Mouse (Mus musculus): ENCODE measurements at regions not wholly inside any gene's neighbourhood (a gene's known extent, or its start where the extent isn't known, plus 50 kb on each side); places are given as distances from the start of the nearest gene placed in this dataset.

- WGBS = 67% methylated on average over 5 of the region's 5 CpGs
- no peak overlapping the region for H3K4me2 ChIP-seq
- H3K9me3 ChIP-seq (replicated peaks) = no peaks in the 10 kb centered on the region
- H3K27me3 ChIP-seq = peaks cover 9% of the 10 kb centered on the region; the same call in 1 of the 2 replicates
- peaks cover 7% of the 10 kb centered on the region for H3K4me1 ChIP-seq (replicated peaks)
- no peak for ATAC-seq (replicated peaks; ENCODE audit: insufficient number of reproducible peaks, insufficient read depth, low FRiP score, low read depth)
- no peak overlapping the region for H3K9ac ChIP-seq
- no peak overlapping the region for H3K4me3 ChIP-seq
- no peaks in the 10 kb centered on the region for H3K36me3 ChIP-seq
- H3K27ac ChIP-seq = no peak overlapping the region
Measured at GRCm38 (mm10) chr1:42489563-42489962, 206.0 kb upstream of the Pou3f3 start.

- 35% methylated on average over 11 of the region's 11 CpGs for WGBS
- ATAC-seq (replicated peaks; ENCODE audit: insufficient number of reproducible peaks, insufficient read depth, low FRiP score, low read depth) = no peak
- H3K9ac ChIP-seq = peak overlapping the region; percentile 61
- peak overlapping the region; percentile 48 for H3K4me3 ChIP-seq
- H3K4me1 ChIP-seq (replicated peaks) = peaks cover 7% of the 10 kb centered on the region
- no peak overlapping the region for H3K27ac ChIP-seq
- H3K9me3 ChIP-seq (replicated peaks) = no peaks in the 10 kb centered on the region
- peaks cover 9% of the 10 kb centered on the region; the same call in 1 of the 2 replicates for H3K27me3 ChIP-seq
- H3K36me3 ChIP-seq = no peaks in the 10 kb centered on the region
- peak overlapping the region; percentile 85 for H3K4me2 ChIP-seq
Measured at GRCm38 (mm10) chr1:42490856-42491643, 204.5 kb upstream of the Pou3f3 start.

GRCm38 (mm10) chr1:42491644-42492277 is 203.8 kb upstream of the Pou3f3 start:
- ATAC-seq (replicated peaks; ENCODE audit: insufficient number of reproducible peaks, insufficient read depth, low FRiP score, low read depth) = peak; percentile 72; the same call in 1 of the 2 replicates
- H3K9ac ChIP-seq = peak overlapping the region; percentile 61
- H3K36me3 ChIP-seq = no peaks in the 10 kb centered on the region
- H3K4me2 ChIP-seq = peak overlapping the region; percentile 85
- H3K4me3 ChIP-seq = peak overlapping the region; percentile 48
- peaks cover 9% of the 10 kb centered on the region; the same call in 1 of the 2 replicates for H3K27me3 ChIP-seq
- WGBS = 4% methylated on average over 35 of the region's 35 CpGs
- no peaks in the 10 kb centered on the region for H3K9me3 ChIP-seq (replicated peaks)
- H3K27ac ChIP-seq = no peak overlapping the region
- peaks cover 7% of the 10 kb centered on the region for H3K4me1 ChIP-seq (replicated peaks)

GRCm38 (mm10) chr1:42496022-42496421 is 199.5 kb upstream of the Pou3f3 start:
- no peak for ATAC-seq (replicated peaks; ENCODE audit: insufficient number of reproducible peaks, insufficient read depth, low FRiP score, low read depth)
- no peak overlapping the region for H3K9ac ChIP-seq
- peaks cover 7% of the 10 kb centered on the region for H3K4me1 ChIP-seq (replicated peaks)
- H3K4me3 ChIP-seq = no peak overlapping the region
- WGBS = 79% methylated on average over 3 of the region's 3 CpGs
- H3K27me3 ChIP-seq = peaks cover 9% of the 10 kb centered on the region; the same call in 1 of the 2 replicates
- H3K9me3 ChIP-seq (replicated peaks) = no peaks in the 10 kb centered on the region
- H3K27ac ChIP-seq = no peak overlapping the region
- H3K36me3 ChIP-seq = no peaks in the 10 kb centered on the region
- no peak overlapping the region for H3K4me2 ChIP-seq

- no peaks in the 10 kb centered on the region for H3K36me3 ChIP-seq
- no peak for ATAC-seq (replicated peaks; ENCODE audit: insufficient number of reproducible peaks, insufficient read depth, low FRiP score, low read depth)
- no peak overlapping the region for H3K9ac ChIP-seq
- H3K4me2 ChIP-seq = no peak overlapping the region
- no peak overlapping the region for H3K4me3 ChIP-seq
- peaks cover 4% of the 10 kb centered on the region for H3K4me1 ChIP-seq (replicated peaks)
- peaks cover 7% of the 10 kb centered on the region; the same call in 1 of the 2 replicates for H3K27me3 ChIP-seq
- H3K9me3 ChIP-seq (replicated peaks) = no peaks in the 10 kb centered on the region
- no peak overlapping the region for H3K27ac ChIP-seq
- WGBS = 70% methylated on average over 6 of the region's 6 CpGs
Measured at GRCm38 (mm10) chr1:42496433-42496832, 199.1 kb upstream of the Pou3f3 start.

- Histone ChIP-seq H3K27me3 (no peaks in the 10 kb centered on the region; the same call in 1 of the 2 replicates), H3K4me1 (replicated peaks) (no peaks in the 10 kb centered on the region), H3K4me3 (no peak overlapping the region), H3K9ac (no peak overlapping the region), H3K9me3 (replicated peaks) (no peaks in the 10 kb centered on the region), H3K4me2 (no peak overlapping the region), H3K36me3 (no peaks in the 10 kb centered on the region), H3K27ac (no peak overlapping the region)
- ATAC-seq (replicated peaks; ENCODE audit: insufficient number of reproducible peaks, insufficient read depth, low FRiP score, low read depth) = no peak
- WGBS = 86% methylated on average over 7 of the region's 7 CpGs
Measured at GRCm38 (mm10) chr1:42498901-42499300, 196.7 kb upstream of the Pou3f3 start.

- Histone ChIP-seq H3K4me3 (no peak overlapping the region), H3K36me3 (no peaks in the 10 kb centered on the region), H3K27ac (no peak overlapping the region), H3K27me3 (no peaks in the 10 kb centered on the region), H3K9ac (no peak overlapping the region), H3K9me3 (replicated peaks) (no peaks in the 10 kb centered on the region), H3K4me2 (no peak overlapping the region), H3K4me1 (replicated peaks) (no peaks in the 10 kb centered on the region)
- WGBS = 71% methylated on average over 9 of the region's 9 CpGs
- ATAC-seq (replicated peaks; ENCODE audit: insufficient number of reproducible peaks, insufficient read depth, low FRiP score, low read depth) = no peak
Measured at GRCm38 (mm10) chr1:42504491-42504890, 191.1 kb upstream of the Pou3f3 start.

- H3K36me3 ChIP-seq = no peaks in the 10 kb centered on the region
- H3K27me3 ChIP-seq = no peaks in the 10 kb centered on the region
- no peak overlapping the region for H3K4me2 ChIP-seq
- WGBS = 62% methylated on average over 10 of the region's 10 CpGs
- no peak overlapping the region for H3K27ac ChIP-seq
- H3K9ac ChIP-seq = no peak overlapping the region
- H3K4me3 ChIP-seq = no peak overlapping the region
- H3K9me3 ChIP-seq (replicated peaks) = no peaks in the 10 kb centered on the region
- no peak for ATAC-seq (replicated peaks; ENCODE audit: insufficient number of reproducible peaks, insufficient read depth, low FRiP score, low read depth)
- H3K4me1 ChIP-seq (replicated peaks) = no peaks in the 10 kb centered on the region
Measured at GRCm38 (mm10) chr1:42505048-42505729, 190.4 kb upstream of the Pou3f3 start.

GRCm38 (mm10) chr1:42514417-42514816 is 181.2 kb upstream of the Pou3f3 start:
- Histone ChIP-seq H3K4me1 (replicated peaks) (no peaks in the 10 kb centered on the region), H3K9ac (no peak overlapping the region), H3K27me3 (no peaks in the 10 kb centered on the region), H3K4me3 (no peak overlapping the region), H3K27ac (no peak overlapping the region), H3K9me3 (replicated peaks) (no peaks in the 10 kb centered on the region), H3K4me2 (no peak overlapping the region), H3K36me3 (no peaks in the 10 kb centered on the region)
- 89% methylated on average over 3 of the region's 3 CpGs for WGBS
- ATAC-seq (replicated peaks; ENCODE audit: insufficient number of reproducible peaks, insufficient read depth, low FRiP score, low read depth) = no peak

- Histone ChIP-seq H3K9me3 (replicated peaks) (no peaks in the 10 kb centered on the region), H3K36me3 (no peaks in the 10 kb centered on the region), H3K4me2 (no peak overlapping the region), H3K4me3 (no peak overlapping the region), H3K4me1 (replicated peaks) (peaks cover 11% of the 10 kb centered on the region; the same call in 1 of the 2 replicates), H3K9ac (no peak overlapping the region), H3K27ac (0 out of 2 replicates have a peak overlapping the region, but pooled peaks have one; percentile 24), H3K27me3 (no peaks in the 10 kb centered on the region)
- ATAC-seq (replicated peaks; ENCODE audit: insufficient number of reproducible peaks, insufficient read depth, low FRiP score, low read depth) = no peak
- 33% methylated on average over 4 of the region's 4 CpGs for WGBS
Measured at GRCm38 (mm10) chr1:42524401-42524800, 171.2 kb upstream of the Pou3f3 start.

- Histone ChIP-seq H3K4me3 (no peak overlapping the region), H3K27ac (no peak overlapping the region), H3K36me3 (no peaks in the 10 kb centered on the region), H3K27me3 (no peaks in the 10 kb centered on the region), H3K4me2 (no peak overlapping the region), H3K9me3 (replicated peaks) (no peaks in the 10 kb centered on the region), H3K9ac (no peak overlapping the region), H3K4me1 (replicated peaks) (peaks cover 11% of the 10 kb centered on the region; the same call in 1 of the 2 replicates)
- WGBS = 55% methylated on average over 11 of the region's 11 CpGs
- ATAC-seq (replicated peaks; ENCODE audit: insufficient number of reproducible peaks, insufficient read depth, low FRiP score, low read depth) = no peak
Measured at GRCm38 (mm10) chr1:42527746-42528476, 167.7 kb upstream of the Pou3f3 start.
